Mouse (Mus musculus): ENCODE measurements at regions not wholly inside any gene's neighbourhood (a gene's known extent, or its start where the extent isn't known, plus 50 kb on each side); places are given as distances from the start of the nearest gene placed in this dataset.

DNA sequence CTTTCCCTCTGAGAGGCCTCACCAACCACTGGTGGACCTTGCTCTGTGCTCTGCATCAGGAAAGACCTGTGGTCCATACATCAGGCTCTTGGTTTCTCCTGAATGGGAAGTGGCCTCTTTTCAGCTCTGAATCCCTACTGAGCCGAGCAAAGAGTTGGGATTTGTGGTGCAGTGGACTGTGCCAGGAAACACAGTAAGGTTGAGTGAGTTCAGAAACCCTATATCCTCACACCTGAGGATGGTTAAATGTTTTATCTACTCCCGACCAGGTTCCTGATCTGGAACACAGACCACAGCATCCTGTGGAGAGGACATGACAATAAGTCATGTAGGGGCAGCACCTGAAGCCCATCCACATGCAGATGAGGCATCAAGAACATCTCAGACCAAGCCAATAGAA is 73.4 kb upstream of the Tprg start:
- no peaks in the 10 kb centered on the region for H3K4me1 ChIP-seq (ENCODE audit: control insufficient read depth in 2 of 2, insufficient read depth in 2 of 2, low read length in 2 of 2, poor library complexity in 1 of 2)
- no peak for TF ChIP-seq ZNF384 (IDR thresholded peaks at IDR 0.05; ENCODE audit: low read depth, low read length)
- TF ChIP-seq HCFC1 (IDR thresholded peaks at IDR 0.05; ENCODE audit: borderline replicate concordance, insufficient read depth, low read length): no peak
- no peak for TF ChIP-seq MAFK (IDR thresholded peaks at IDR 0.05; ENCODE audit: insufficient read depth, low read depth, low read length)
- TF ChIP-seq ZC3H11A (IDR thresholded peaks at IDR 0.05; ENCODE audit: borderline replicate concordance, low read depth, low read length): no peak
- no peak for TF ChIP-seq CHD2 (IDR thresholded peaks at IDR 0.05; ENCODE audit: low read depth, low read length)
- H3K4me3 ChIP-seq (ENCODE audit: insufficient read depth in 1 of 2, low read depth in 1 of 2, low read length in 2 of 2, poor library complexity in 1 of 2, severe bottlenecking in 1 of 2): no peak overlapping the region
- no peaks in the 10 kb centered on the region for H3K9me3 ChIP-seq (ENCODE audit: control insufficient read depth, insufficient read depth, low read depth, low read length)
- H3K9ac ChIP-seq (ENCODE audit: insufficient read depth, low read depth, low read length, poor library complexity, severe bottlenecking): no peak overlapping the region
- DNase-seq (ENCODE audit: low read depth, low spot score): no peak
- in situ Hi-C loops (cut with MboI; ENCODE audit: low sequenced_read_pairs in 2 of 2, unreplicated experiment in 2 of 2): no loop called here
- no peaks in the 10 kb centered on the region for H3K36me3 ChIP-seq (ENCODE audit: control insufficient read depth, insufficient read depth, low read length, poor library complexity, severe bottlenecking)
- H3K27ac ChIP-seq (ENCODE audit: insufficient read depth, low read depth, low read length, poor library complexity, severe bottlenecking): no peak overlapping the region

DNA sequence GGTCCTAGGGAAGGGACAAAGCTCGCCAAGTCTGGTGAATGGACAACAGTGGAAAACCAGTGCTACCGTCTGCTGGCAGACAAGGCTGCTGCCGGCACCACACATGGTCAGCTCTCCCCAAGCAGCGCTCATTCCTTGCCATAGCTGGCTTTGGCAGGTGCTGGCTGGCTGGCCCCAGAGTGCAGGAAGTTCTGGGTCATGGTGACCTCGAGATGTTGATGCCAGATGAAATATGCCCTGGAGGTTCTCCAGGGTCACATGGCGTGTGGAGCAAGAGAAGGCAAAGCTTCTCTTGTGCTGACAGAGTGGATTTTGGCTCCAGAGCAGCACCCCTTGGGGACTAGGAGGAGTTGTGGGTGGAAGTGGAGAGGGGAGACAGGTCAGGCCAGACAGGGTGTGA is 66.1 kb upstream of the Tprg start:
- no peak overlapping the region for H3K27ac ChIP-seq (ENCODE audit: insufficient read depth, low read depth, low read length, poor library complexity, severe bottlenecking)
- no peak for DNase-seq (ENCODE audit: low read depth, low spot score)
- in situ Hi-C loops (cut with MboI; ENCODE audit: low sequenced_read_pairs in 2 of 2, unreplicated experiment in 2 of 2): no loop called here
- H3K4me3 ChIP-seq (ENCODE audit: insufficient read depth in 1 of 2, low read depth in 1 of 2, low read length in 2 of 2, poor library complexity in 1 of 2, severe bottlenecking in 1 of 2): no peak overlapping the region
- H3K9me3 ChIP-seq (ENCODE audit: control insufficient read depth, insufficient read depth, low read depth, low read length): no peaks in the 10 kb centered on the region
- no peak overlapping the region for H3K9ac ChIP-seq (ENCODE audit: insufficient read depth, low read depth, low read length, poor library complexity, severe bottlenecking)
- no peaks in the 10 kb centered on the region for H3K4me1 ChIP-seq (ENCODE audit: control insufficient read depth in 2 of 2, insufficient read depth in 2 of 2, low read length in 2 of 2, poor library complexity in 1 of 2)
- H3K36me3 ChIP-seq (ENCODE audit: control insufficient read depth, insufficient read depth, low read length, poor library complexity, severe bottlenecking): no peaks in the 10 kb centered on the region; the same call in 1 of the 2 replicates
- no peak for TF ChIP-seq MAFK (IDR thresholded peaks at IDR 0.05; ENCODE audit: insufficient read depth, low read depth, low read length)
- no peak for TF ChIP-seq CHD2 (IDR thresholded peaks at IDR 0.05; ENCODE audit: low read depth, low read length)
- TF ChIP-seq ZC3H11A (IDR thresholded peaks at IDR 0.05; ENCODE audit: borderline replicate concordance, low read depth, low read length): no peak
- TF ChIP-seq ZNF384 (IDR thresholded peaks at IDR 0.05; ENCODE audit: low read depth, low read length): no peak
- TF ChIP-seq HCFC1 (IDR thresholded peaks at IDR 0.05; ENCODE audit: borderline replicate concordance, insufficient read depth, low read length): no peak

DNA sequence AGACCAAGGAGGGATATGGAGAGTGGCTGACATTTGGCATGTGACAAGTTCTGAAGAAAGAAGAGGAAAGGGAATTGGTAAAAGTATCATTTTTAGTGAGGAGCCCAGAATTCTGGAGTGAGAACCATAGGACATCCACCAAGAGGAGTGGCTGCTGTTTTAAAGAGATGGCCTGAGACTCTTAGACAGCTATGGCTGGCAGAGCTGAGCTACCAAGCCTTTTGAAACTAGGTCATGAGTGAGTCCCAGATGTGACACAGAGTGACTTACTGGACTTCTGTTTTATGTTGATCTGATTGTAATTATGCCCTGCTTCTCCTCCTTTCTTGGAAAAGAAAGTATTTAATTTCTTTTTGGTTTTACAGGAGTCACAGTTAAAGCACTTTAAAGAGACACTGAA is 61.8 kb upstream of the Tprg start:
- H3K4me3 ChIP-seq (ENCODE audit: insufficient read depth in 1 of 2, low read depth in 1 of 2, low read length in 2 of 2, poor library complexity in 1 of 2, severe bottlenecking in 1 of 2): no peak overlapping the region
- H3K27ac ChIP-seq (ENCODE audit: insufficient read depth, low read depth, low read length, poor library complexity, severe bottlenecking): no peak overlapping the region
- DNase-seq (ENCODE audit: low read depth, low spot score): no peak
- no peak overlapping the region for H3K9ac ChIP-seq (ENCODE audit: insufficient read depth, low read depth, low read length, poor library complexity, severe bottlenecking)
- H3K36me3 ChIP-seq (ENCODE audit: control insufficient read depth, insufficient read depth, low read length, poor library complexity, severe bottlenecking): no peaks in the 10 kb centered on the region; the same call in 1 of the 2 replicates
- H3K9me3 ChIP-seq (ENCODE audit: control insufficient read depth, insufficient read depth, low read depth, low read length): no peaks in the 10 kb centered on the region
- TF ChIP-seq CHD2 (IDR thresholded peaks at IDR 0.05; ENCODE audit: low read depth, low read length) (no peak), ZNF384 (IDR thresholded peaks at IDR 0.05; ENCODE audit: low read depth, low read length) (no peak), ZC3H11A (IDR thresholded peaks at IDR 0.05; ENCODE audit: borderline replicate concordance, low read depth, low read length) (no peak), HCFC1 (IDR thresholded peaks at IDR 0.05; ENCODE audit: borderline replicate concordance, insufficient read depth, low read length) (no peak), MAFK (IDR thresholded peaks at IDR 0.05; ENCODE audit: insufficient read depth, low read depth, low read length) (no peak)
- no peaks in the 10 kb centered on the region for H3K4me1 ChIP-seq (ENCODE audit: control insufficient read depth in 2 of 2, insufficient read depth in 2 of 2, low read length in 2 of 2, poor library complexity in 1 of 2)
- in situ Hi-C loops (cut with MboI; ENCODE audit: low sequenced_read_pairs in 2 of 2, unreplicated experiment in 2 of 2): no loop called here
